ENCODE assay signal across 8 mouse cellular contexts in the genomic region with DNA sequence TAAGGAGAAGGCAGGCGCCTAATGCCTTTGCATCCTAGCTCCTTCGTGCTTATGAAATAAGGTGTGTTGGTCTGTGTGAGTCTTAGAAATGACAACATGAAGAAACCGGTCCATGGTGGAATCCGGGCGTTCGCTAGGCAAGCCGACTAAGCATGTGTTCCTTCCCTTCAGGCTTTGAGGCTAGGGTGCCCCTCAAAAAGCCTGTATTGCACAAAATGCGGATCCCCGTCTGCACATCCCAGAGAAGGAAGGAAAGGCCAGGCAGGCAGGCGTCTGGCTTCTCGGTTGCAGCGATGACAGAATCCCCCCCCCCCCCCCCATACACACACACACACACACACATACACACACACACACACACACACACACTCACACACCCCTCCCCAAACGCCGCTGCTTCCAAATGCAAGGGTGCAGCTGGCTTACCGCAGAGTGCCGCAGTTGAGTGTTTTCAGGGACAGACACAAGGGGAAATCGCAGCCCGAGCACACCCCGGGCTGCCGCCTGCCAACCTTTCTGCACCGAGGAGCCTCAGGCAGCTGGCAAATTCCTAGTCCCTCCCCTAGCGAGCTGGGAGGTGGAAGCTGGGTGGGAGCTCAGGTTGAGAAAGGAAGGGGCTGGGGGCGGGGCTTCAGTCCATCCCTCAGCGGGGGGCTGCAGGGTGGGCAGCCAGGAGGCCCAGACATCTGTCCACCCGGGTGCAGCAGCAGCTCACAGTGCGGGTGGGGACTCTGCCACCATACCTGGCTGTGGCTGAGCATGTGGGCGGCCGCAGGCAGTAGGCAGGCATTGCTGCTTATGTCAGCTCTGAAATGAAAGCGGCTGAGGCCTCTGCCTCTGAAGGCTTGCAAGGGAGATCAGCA.
A peak's percentile ranks its signal among the peaks of the same experiment; 100 is the strongest.
DNase-seq lines count a peak whose midpoint lies in the region; ATAC-seq and TF ChIP-seq lines count a peak whose summit lies in the region.

No protein-coding gene starts in this region.

- H3K27me3 ChIP-seq in forebrain, embryonic 15.5 days, result no peaks in the 10 kb centered on the region
- H3K27me3 ChIP-seq in liver, embryonic 14.5 days (ENCODE audit: control insufficient read depth, insufficient read depth, low read length), result no peaks in the 10 kb centered on the region; the same call in none of the 2 replicates
- no peaks in the 10 kb centered on the region for H3K27me3 ChIP-seq in neural tube, embryonic 11.5 days (ENCODE audit: control insufficient read depth, insufficient read depth, low read length)

- no peaks in the 10 kb centered on the region for H3K9me3 ChIP-seq in forebrain, embryonic 15.5 days
- H3K9me3 ChIP-seq in liver, embryonic 14.5 days (ENCODE audit: control insufficient read depth, low read length), result no peaks in the 10 kb centered on the region
- H3K9me3 ChIP-seq in neural tube, embryonic 11.5 days (ENCODE audit: control insufficient read depth, low read length), result no peaks in the 10 kb centered on the region

- peak; percentile 62 for ATAC-seq in CD4-positive, CD25-positive, alpha-beta regulatory T cell, adult 4 months
- ATAC-seq in forebrain, embryonic 15.5 days (replicated peaks), result peak; percentile 89
- ATAC-seq in liver, embryonic 14.5 days (ENCODE audit: insufficient read depth), result peak; percentile 11; the same call in 1 of the 2 replicates
- ATAC-seq in neural tube, embryonic 11.5 days (ENCODE audit: insufficient read depth, low FRiP score, low TSS enrichment), result peak; percentile 65

- no peak for TF ChIP-seq CTCF in liver, embryonic 14.5 days (IDR thresholded peaks at IDR 0.05; ENCODE audit: low read depth)

- peak overlapping the region; percentile 97 for H3K27ac ChIP-seq in forebrain, embryonic 15.5 days (replicated peaks)
- no peak overlapping the region for H3K27ac ChIP-seq in liver, embryonic 14.5 days
- H3K27ac ChIP-seq in neural tube, embryonic 11.5 days (ENCODE audit: low read depth, low read length), result peak overlapping the region; percentile 73

- under 1% methylated on average over 28 of the region's 29 CpGs for WGBS in forebrain, embryonic 15.5 days
- WGBS in liver, embryonic 14.5 days (ENCODE audit: insufficient replicate concordance), result 4% methylated on average over 29 of the region's 29 CpGs
- 3% methylated on average over 27 of the region's 29 CpGs for WGBS in neural tube, embryonic 11.5 days

- intact Hi-C loops in heart, postnatal 25 days (cut with DNase I), result loop anchor here (5.0 kb wide), 1 partner anchor 33 kb away; no protein-coding TSS in a partner anchor

- TF ChIP-seq EP300 in liver, embryonic 14.5 days (IDR thresholded peaks at IDR 0.05; ENCODE audit: low read depth), result no peak

- H3K4me2 ChIP-seq in forebrain, embryonic 15.5 days (replicated peaks), result peak overlapping the region; percentile 77
- peak overlapping the region; percentile 61 for H3K4me2 ChIP-seq in liver, embryonic 14.5 days (ENCODE audit: low read depth)
- H3K4me2 ChIP-seq in neural tube, embryonic 11.5 days (ENCODE audit: low read depth), result peak overlapping the region; percentile 75

- H3K9ac ChIP-seq in forebrain, embryonic 15.5 days (replicated peaks), result peak overlapping the region; percentile 74
- no peak overlapping the region for H3K9ac ChIP-seq in liver, embryonic 14.5 days (replicated peaks)
- H3K9ac ChIP-seq in neural tube, embryonic 11.5 days (ENCODE audit: low read length), result peak overlapping the region; percentile 59

- peaks cover 27% of the 10 kb centered on the region for H3K4me1 ChIP-seq in forebrain, embryonic 15.5 days
- 0 out of 4 replicates have a peak, but pooled peaks cover 0 to 2% of the 10 kb centered on the region in 2 experiments for H3K4me1 ChIP-seq in liver, embryonic 14.5 days (replicated peaks; ENCODE audit: control insufficient read depth in 2 of 2, insufficient read depth in 2 of 2, low read length in 1 of 2)
- peaks cover 7% of the 10 kb centered on the region; the same call in 1 of the 2 replicates for H3K4me1 ChIP-seq in neural tube, embryonic 11.5 days (ENCODE audit: control insufficient read depth, insufficient read depth, low read length)

- peak overlapping the region; percentile 61 for H3K4me3 ChIP-seq in forebrain, embryonic 15.5 days
- peak overlapping the region; percentile 14 to 34 for H3K4me3 ChIP-seq in liver, embryonic 14.5 days (ENCODE audit: insufficient read depth in 1 of 2, low read depth in 2 of 2, low read length in 2 of 2)
- peak overlapping the region; percentile 36 for H3K4me3 ChIP-seq in neural tube, embryonic 11.5 days (ENCODE audit: low read depth, low read length)

- no peaks in the 10 kb centered on the region for H3K36me3 ChIP-seq in forebrain, embryonic 15.5 days
- H3K36me3 ChIP-seq in liver, embryonic 14.5 days (replicated peaks; ENCODE audit: control insufficient read depth, insufficient read depth, low read depth), result no peaks in the 10 kb centered on the region
- H3K36me3 ChIP-seq in neural tube, embryonic 11.5 days (ENCODE audit: control insufficient read depth, insufficient read depth, low read length), result no peaks in the 10 kb centered on the region

- peak; percentile 80 for DNase-seq in cerebellum, adult 11 months
- peak; percentile 25 for DNase-seq in heart, postnatal 25 days (ENCODE audit: low spot score)
- peak; percentile 74 for DNase-seq in layer of hippocampus, adult 11-12 months (ENCODE audit: low spot score)
- no peak for DNase-seq in liver, embryonic 14.5 days (ENCODE audit: low read depth in 3 of 3, low spot score in 3 of 3)
- DNase-seq in neural tube, embryonic 11.5 days (ENCODE audit: low spot score), result peak; percentile 75
- DNase-seq in thymus, postnatal 14 days, result peak; percentile 31

Comparison
In these comparisons a context has a peak if more than half of its experiments do, and no peak if none do; other contexts are left out.
1. ATAC-seq: peak in every context shown above with its lines; median percentile 89 in forebrain, embryonic 15.5 days; 65 in neural tube, embryonic 11.5 days; 62 in CD4-positive, CD25-positive, alpha-beta regulatory T cell, adult 4 months; 11 in liver, embryonic 14.5 days.
2. DNase-seq: peak in cerebellum, adult 11 months (single experiment), heart, postnatal 25 days (single experiment), layer of hippocampus, adult 11-12 months (single experiment), neural tube, embryonic 11.5 days (single experiment) and thymus, postnatal 14 days (single experiment); none in liver, embryonic 14.5 days (0 of 3).
3. Peak in every context shown above with its lines, with median percentiles within 50 percentile points of each other: H3K4me2 ChIP-seq and H3K4me3 ChIP-seq.